ENCODE assay signal across 9 mouse cellular contexts in the genomic region with DNA sequence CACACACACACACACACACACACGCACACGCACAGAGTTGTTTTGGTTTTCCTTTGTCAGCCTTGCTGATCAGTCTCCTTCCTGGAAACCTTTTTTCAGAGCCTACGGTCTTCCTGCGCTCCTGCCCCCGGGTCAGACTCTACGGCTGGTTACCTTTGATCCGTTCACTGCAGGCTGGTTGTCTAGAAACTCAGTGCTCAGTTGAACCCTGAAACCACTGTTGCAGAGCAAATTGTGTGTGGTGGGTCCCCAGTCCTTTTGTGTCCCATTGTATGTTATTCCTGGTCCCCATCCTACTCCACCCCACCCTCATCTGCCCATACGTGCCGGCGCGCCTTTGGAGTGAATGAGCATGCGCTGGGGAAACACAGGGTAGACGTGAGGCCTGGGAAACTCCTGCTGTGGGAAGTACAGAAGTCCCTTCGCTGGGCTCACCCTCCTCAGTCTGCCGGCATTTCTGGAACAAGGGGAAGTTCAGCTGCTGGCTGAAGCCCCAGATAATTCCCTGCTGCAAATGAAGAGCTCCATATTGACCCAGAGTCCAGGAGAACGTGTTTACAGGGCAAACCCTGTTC. TPM values are rescaled to one million over a fixed set of nuclear protein-coding genes. Genes with fewer than 3 reads are reported as not detected.
DNase-seq lines count a peak whose midpoint lies in the region; ATAC-seq and TF ChIP-seq lines count a peak whose summit lies in the region.
"Had no signal": no experiment of that assay in that cellular context is flagged by ENCODE, and none has a peak within 500 bp of the region (broad histone marks: within the 10 kb centered on the region; RNA-seq: fewer than 3 reads in every experiment).

No protein-coding gene starts in this region.

- 63% methylated on average over 16 of the region's 16 CpGs for WGBS in lung, embryonic 16.5 days
- 61% methylated on average over 16 of the region's 16 CpGs for WGBS in midbrain, postnatal 0 days

- peaks cover 53% of the 10 kb centered on the region for H3K4me1 ChIP-seq in lung, embryonic 16.5 days (replicated peaks; ENCODE audit: control insufficient read depth, insufficient read depth, low read length)
- H3K4me1 ChIP-seq in midbrain, postnatal 0 days (ENCODE audit: insufficient read depth, low read length) = no peaks in the 10 kb centered on the region

- H3K4me3 ChIP-seq in lung, embryonic 16.5 days (ENCODE audit: low read length) = no peak overlapping the region
- H3K4me3 ChIP-seq in midbrain, postnatal 0 days (ENCODE audit: low read depth, low read length) = no peak overlapping the region

- no peak for TF ChIP-seq CTCF in midbrain, postnatal 0 days (IDR thresholded peaks at IDR 0.05)

- no peak for DNase-seq in lung, adult 18-20 months
- DNase-seq in heart, adult 8-10 months (ENCODE audit: low spot score) = peak; percentile 66
- DNase-seq in kidney, adult 8-10 months = peak; percentile 70
- no peak for DNase-seq in midbrain, postnatal 0 days (ENCODE audit: low spot score)
- DNase-seq in B cell, adult 2 months = no peak
- DNase-seq in cerebellum, adult 11-12 months = no peak
- no peak for DNase-seq in embryo, embryonic 11 days
- DNase-seq: thymus, postnatal 14 days had no signal

- H3K9ac ChIP-seq in lung, embryonic 16.5 days (ENCODE audit: low read length) = 0 out of 2 replicates have a peak overlapping the region, but pooled peaks have one; percentile 21
- H3K9ac ChIP-seq in midbrain, postnatal 0 days (replicated peaks; ENCODE audit: low read length, poor library complexity, severe bottlenecking) = no peak overlapping the region

- H3K27ac ChIP-seq in lung, embryonic 16.5 days (ENCODE audit: low read length) = peak overlapping the region; percentile 51
- H3K27ac ChIP-seq in midbrain, postnatal 0 days (ENCODE audit: low read depth, low read length) = peak overlapping the region; percentile 32; the same call in 1 of the 2 replicates

- ATAC-seq in lung, embryonic 16.5 days (ENCODE audit: low read depth) = peak; percentile 27; the same call in 1 of the 2 replicates
- no peak for ATAC-seq in midbrain, postnatal 0 days (ENCODE audit: low FRiP score)

- H3K27me3 ChIP-seq in lung, embryonic 16.5 days (ENCODE audit: control insufficient read depth, insufficient read depth, low read depth, low read length) = no peaks in the 10 kb centered on the region
- H3K27me3 ChIP-seq in midbrain, postnatal 0 days (ENCODE audit: insufficient read depth, low read length) = no peaks in the 10 kb centered on the region

- no peak overlapping the region for H3K4me2 ChIP-seq in lung, embryonic 16.5 days (ENCODE audit: low read depth, low read length)
- no peak overlapping the region for H3K4me2 ChIP-seq in midbrain, postnatal 0 days (ENCODE audit: low read depth, low read length, poor library complexity, severe bottlenecking)

- no peaks in the 10 kb centered on the region for H3K9me3 ChIP-seq in lung, embryonic 16.5 days (ENCODE audit: control insufficient read depth, low read length)
- H3K9me3 ChIP-seq in midbrain, postnatal 0 days (ENCODE audit: low read length) = no peaks in the 10 kb centered on the region

- no peaks in the 10 kb centered on the region for H3K36me3 ChIP-seq in lung, embryonic 16.5 days (ENCODE audit: control insufficient read depth, insufficient read depth, low read length)
- no peaks in the 10 kb centered on the region for H3K36me3 ChIP-seq in midbrain, postnatal 0 days (ENCODE audit: insufficient read depth, low read length)

RNA-seq across cellular contexts. Expression of gene Spred2, which starts 40.9 kb away (rescaled TPM):
- polyA plus RNA-seq in lung, embryonic 16.5 days (2015; fragmentation: Nextera tagmentation; extraction: Ambion mirVana) = 4.5 and 5.7 TPM in 2 replicates
- total RNA-seq in heart, adult 8-10 months (2022) = 10 to 100 TPM; 17.0 to 20.7 (median 20.0) TPM
- total RNA-seq in midbrain, postnatal 0 days (2014; rRNA removed) = 12.9 and 17.0 TPM in 2 replicates
- polyA plus RNA-seq in midbrain, postnatal 0 days (2015; fragmentation: Nextera tagmentation; extraction: Ambion mirVana) = 5.7 and 6.2 TPM in 2 replicates

Comparison
In these comparisons a context has a peak if more than half of its experiments do, and no peak if none do; other contexts are left out.
1. DNase-seq: peak in heart, adult 8-10 months (single experiment) and kidney, adult 8-10 months (2 of 2); none in lung, adult 18-20 months (0 of 2), midbrain, postnatal 0 days (single experiment), B cell, adult 2 months (0 of 2), cerebellum, adult 11-12 months (single experiment) and embryo, embryonic 11 days (single experiment).